Comparison of ENCODE assay signal across 8 mouse cellular contexts in genomic region chr15:61400720-61401119, GRCm38 (mm10).
A peak's percentile ranks its signal among the peaks of the same experiment; 100 is the strongest.
DNase-seq lines count a peak whose midpoint lies in the region; ATAC-seq and TF ChIP-seq lines count a peak whose summit lies in the region.

No protein-coding gene starts in this region.

- no peak for DNase-seq in gastrocnemius, adult 2 months
- no peak for DNase-seq in gastrocnemius, postnatal 14 days
- peak; percentile 68 for DNase-seq in lung, embryonic 14.5 days
- no peak for DNase-seq in lung, adult 18-20 months
- no peak for DNase-seq in cerebellum, adult 18-20 months
- no peak for DNase-seq in ovary, postnatal 36 days (ENCODE audit: low spot score)

- H3K9ac ChIP-seq in lung, embryonic 14.5 days, result no peak overlapping the region

- H3K27me3 ChIP-seq in lung, embryonic 14.5 days (ENCODE audit: insufficient read depth, low read length), result no peaks in the 10 kb centered on the region
- H3K27me3 ChIP-seq in E14TG2a.4 (ENCODE audit: insufficient read depth, low read length), result no peaks in the 10 kb centered on the region

- H3K9me3 ChIP-seq in lung, embryonic 14.5 days (ENCODE audit: low read depth, low read length), result no peaks in the 10 kb centered on the region
- H3K9me3 ChIP-seq in E14TG2a.4 (ENCODE audit: low read length), result no peaks in the 10 kb centered on the region

- no peaks in the 10 kb centered on the region for H3K36me3 ChIP-seq in lung, embryonic 14.5 days (ENCODE audit: insufficient read depth)
- H3K36me3 ChIP-seq in E14TG2a.4 (ENCODE audit: insufficient read depth, low read length), result no peaks in the 10 kb centered on the region

- no peak overlapping the region for H3K4me3 ChIP-seq in gastrocnemius, adult 2 months
- no peak overlapping the region for H3K4me3 ChIP-seq in lung, embryonic 14.5 days (ENCODE audit: low read depth, low read length)
- no peak overlapping the region for H3K4me3 ChIP-seq in E14TG2a.4 (replicated peaks; ENCODE audit: low read length)

- no peak overlapping the region for H3K27ac ChIP-seq in gastrocnemius, adult 2 months
- H3K27ac ChIP-seq in lung, embryonic 14.5 days (ENCODE audit: low read depth), result no peak overlapping the region

- ATAC-seq in lung, embryonic 14.5 days (ENCODE audit: insufficient read depth), result no peak
- peak; percentile 72 for ATAC-seq in inflammation-experienced regulatory T-cells, adult 6 months

- no peak overlapping the region for H3K4me2 ChIP-seq in lung, embryonic 14.5 days

- peak; percentile 41 for TF ChIP-seq CTCF in gastrocnemius, adult 2 months (IDR thresholded peaks at IDR 0.05)
- peak; percentile 62 for TF ChIP-seq CTCF in lung, embryonic 14.5 days (IDR thresholded peaks at IDR 0.05; ENCODE audit: low read depth)
- peak; percentile 33 for TF ChIP-seq CTCF in E14TG2a.4 (conservative IDR thresholded peaks at IDR 0.05; ENCODE audit: low read length)

- intact Hi-C loops in gastrocnemius, adult 2 months (cut with DNase I), result no loop called here
- intact Hi-C loops in gastrocnemius, postnatal 14 days (cut with DNase I; ENCODE audit: low total_unique reads), result no loop called here

- no peaks in the 10 kb centered on the region for H3K4me1 ChIP-seq in lung, embryonic 14.5 days (ENCODE audit: insufficient read depth)
- H3K4me1 ChIP-seq in E14TG2a.4 (replicated peaks; ENCODE audit: low read depth, low read length), result no peaks in the 10 kb centered on the region
